In the genomic region with DNA sequence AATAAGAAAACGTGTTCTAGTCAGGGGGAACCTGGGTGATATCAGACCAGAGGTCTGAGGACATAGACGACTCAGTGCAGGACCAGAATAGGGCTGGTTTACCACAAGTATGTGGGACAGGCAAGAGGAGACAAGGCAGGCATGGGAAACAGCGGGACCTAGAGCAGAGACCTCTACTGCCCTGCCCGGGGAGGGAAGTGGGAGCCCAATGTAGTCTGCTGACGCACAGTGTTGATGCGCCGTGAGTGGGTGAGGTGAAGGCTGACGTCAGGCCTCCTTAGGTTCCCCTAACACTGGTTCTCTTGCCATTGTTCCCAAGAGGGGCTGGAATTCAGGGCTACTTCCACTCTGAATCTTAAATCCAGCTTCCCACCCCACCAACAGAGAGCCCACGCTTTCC, we compare ENCODE assay signal across 9 mouse cellular contexts. TPM values are rescaled to one million over a fixed set of nuclear protein-coding genes. Genes with fewer than 3 reads are reported as not detected.
DNase-seq lines count a peak whose midpoint lies in the region; ATAC-seq and TF ChIP-seq lines count a peak whose summit lies in the region.
"Had no signal": no experiment of that assay in that cellular context is flagged by ENCODE, and none has a peak within 500 bp of the region (broad histone marks: within the 10 kb centered on the region; RNA-seq: fewer than 3 reads in every experiment).

No protein-coding gene starts in this region.

- peak; percentile 69 for ATAC-seq in frontal cortex, adult (ENCODE audit: low TSS enrichment)
- ATAC-seq in hindbrain, embryonic 11.5 days (ENCODE audit: low FRiP score): no peak
- ATAC-seq in lung, embryonic 14.5 days (ENCODE audit: insufficient read depth): no peak
- ATAC-seq in stomach, embryonic 15.5 days (ENCODE audit: insufficient read depth, low FRiP score, low read depth): no peak

- 66% methylated on average over 9 of the region's 9 CpGs for WGBS in hindbrain, embryonic 11.5 days
- 29% methylated on average over 9 of the region's 9 CpGs for WGBS in lung, embryonic 14.5 days
- WGBS in stomach, embryonic 15.5 days: 42% methylated on average over 9 of the region's 9 CpGs

- no peak for DNase-seq in frontal cortex, postnatal 25 days (ENCODE audit: low spot score in 2 of 2)
- no peak for DNase-seq in hindbrain, embryonic 11.5 days (ENCODE audit: low spot score)
- DNase-seq in lung, embryonic 14.5 days: no peak
- no peak for DNase-seq in layer of hippocampus, adult 9-10 months (ENCODE audit: low spot score)
- DNase-seq in embryo, embryonic 10.5 days (ENCODE audit: low spot score): no peak

- peak overlapping the region; percentile 12 for H3K4me3 ChIP-seq in cortical plate, adult 2 months (ENCODE audit: insufficient read depth, low read length)
- no peak overlapping the region for H3K4me3 ChIP-seq in hindbrain, embryonic 11.5 days (ENCODE audit: low read depth, low read length)
- no peak overlapping the region for H3K4me3 ChIP-seq in lung, embryonic 14.5 days (ENCODE audit: low read depth, low read length)
- H3K4me3 ChIP-seq in stomach, embryonic 15.5 days (replicated peaks): no peak overlapping the region
- H3K4me3 ChIP-seq: erythroblast, embryonic 14.5 days had no signal

- no peaks in the 10 kb centered on the region for H3K36me3 ChIP-seq in hindbrain, embryonic 11.5 days (ENCODE audit: control insufficient read depth, insufficient read depth, low read length)
- no peaks in the 10 kb centered on the region for H3K36me3 ChIP-seq in lung, embryonic 14.5 days (ENCODE audit: insufficient read depth)
- H3K36me3 ChIP-seq in stomach, embryonic 15.5 days: no peaks in the 10 kb centered on the region

- peaks cover 7% of the 10 kb centered on the region for H3K4me1 ChIP-seq in cortical plate, adult 2 months (ENCODE audit: control insufficient read depth, insufficient read depth, low read length)
- H3K4me1 ChIP-seq in hindbrain, embryonic 11.5 days (replicated peaks; ENCODE audit: control insufficient read depth, insufficient read depth, low read length): peaks cover 14% of the 10 kb centered on the region
- H3K4me1 ChIP-seq in lung, embryonic 14.5 days (ENCODE audit: insufficient read depth): peaks cover 38% of the 10 kb centered on the region
- peaks cover 69% of the 10 kb centered on the region for H3K4me1 ChIP-seq in stomach, embryonic 15.5 days

- H3K9me3 ChIP-seq in hindbrain, embryonic 11.5 days (ENCODE audit: control insufficient read depth, low read length): no peaks in the 10 kb centered on the region
- H3K9me3 ChIP-seq in lung, embryonic 14.5 days (ENCODE audit: low read depth, low read length): no peaks in the 10 kb centered on the region
- no peaks in the 10 kb centered on the region for H3K9me3 ChIP-seq in stomach, embryonic 15.5 days

- peak; percentile 86 for TF ChIP-seq POLR2A in cortical plate, adult 2 months (IDR thresholded peaks at IDR 0.05; ENCODE audit: extremely low read depth, insufficient read depth, low read length)

- H3K4me2 ChIP-seq in hindbrain, embryonic 11.5 days (replicated peaks; ENCODE audit: low read depth, low read length): no peak overlapping the region
- peak overlapping the region; percentile 31; the same call in 1 of the 2 replicates for H3K4me2 ChIP-seq in lung, embryonic 14.5 days
- H3K4me2 ChIP-seq in stomach, embryonic 15.5 days: peak overlapping the region; percentile 40

- peak overlapping the region; percentile 12; the same call in 1 of the 2 replicates for H3K27ac ChIP-seq in cortical plate, adult 2 months (ENCODE audit: insufficient read depth, low read length)
- H3K27ac ChIP-seq in hindbrain, embryonic 11.5 days (ENCODE audit: low read depth, low read length): no peak overlapping the region
- H3K27ac ChIP-seq in lung, embryonic 14.5 days (ENCODE audit: low read depth): no peak overlapping the region
- no peak overlapping the region for H3K27ac ChIP-seq in stomach, embryonic 15.5 days

- 0 out of 2 replicates have a peak overlapping the region, but pooled peaks have one; percentile 2 for H3K9ac ChIP-seq in hindbrain, embryonic 11.5 days (ENCODE audit: low read depth, low read length)
- no peak overlapping the region for H3K9ac ChIP-seq in lung, embryonic 14.5 days
- H3K9ac ChIP-seq in stomach, embryonic 15.5 days: no peak overlapping the region

- no peaks in the 10 kb centered on the region for H3K27me3 ChIP-seq in hindbrain, embryonic 11.5 days (ENCODE audit: control insufficient read depth, insufficient read depth, low read length)
- no peaks in the 10 kb centered on the region for H3K27me3 ChIP-seq in lung, embryonic 14.5 days (ENCODE audit: insufficient read depth, low read length)
- H3K27me3 ChIP-seq in stomach, embryonic 15.5 days (replicated peaks): no peaks in the 10 kb centered on the region

- no peak for TF ChIP-seq CTCF in cortical plate, adult 2 months (IDR thresholded peaks at IDR 0.05; ENCODE audit: extremely low read depth, insufficient read depth, low read length)
- TF ChIP-seq CTCF in lung, embryonic 14.5 days (IDR thresholded peaks at IDR 0.05; ENCODE audit: low read depth): no peak

RNA-seq across cellular contexts. Expression of a gene that starts 2.7 kb away (rescaled TPM):
- 29.8 and 38.2 TPM in 2 replicates for polyA plus RNA-seq in cortical plate, adult 2 months (2012; rRNA removed)
- polyA plus RNA-seq in hindbrain, embryonic 11.5 days (2014; fragmentation: Nextera tagmentation; extraction: Ambion mirVana): 25.1 and 29.2 TPM in 2 replicates
- polyA plus RNA-seq in lung, embryonic 14.5 days (2014; fragmentation: Nextera tagmentation; extraction: Ambion mirVana): 59.3 and 71.2 TPM in 2 replicates
- polyA plus RNA-seq in stomach, embryonic 15.5 days (2015; fragmentation: Nextera tagmentation; extraction: Ambion mirVana): 52.0 and 53.5 TPM in 2 replicates
